Mouse (Mus musculus) cortical plate, adult 2 months (tissue): ENCODE results near the gene Kcne1l.

ENCODE experiments used
- CTCF ChIP-seq: fragments of 200-500 bp; IDR thresholded peaks from 2 replicates; pipeline ENCODE4 v1.5.1; 2011; ENCODE audit warnings: mild to moderate bottlenecking, control low read depth, low read length; ENCODE audit not compliant: insufficient read depth; ENCODE audit errors: extremely low read depth
- POLR2A ChIP-seq: fragments of 200-500 bp; IDR thresholded peaks from 2 replicates; pipeline ENCODE4 v1.6.1; 2011; ENCODE audit warnings: mild to moderate bottlenecking, low read length, control low read depth; ENCODE audit not compliant: insufficient read depth; ENCODE audit errors: extremely low read depth

- TF ChIP-seq POLR2A: no peak
- no peak for TF ChIP-seq CTCF
Measured at GRCm38 (mm10) chrX:142285905-142286304, 20.2 kb downstream of the Kcne1l start.
